Mouse (Mus musculus) cerebellum, adult 8-10 months (tissue): ENCODE data around the gene Rab31.

Experiments
- DNase-seq: peaks from one replicate; pipeline ENCODE4 v3.0.0; 2022

Rab31 gene

DNA sequence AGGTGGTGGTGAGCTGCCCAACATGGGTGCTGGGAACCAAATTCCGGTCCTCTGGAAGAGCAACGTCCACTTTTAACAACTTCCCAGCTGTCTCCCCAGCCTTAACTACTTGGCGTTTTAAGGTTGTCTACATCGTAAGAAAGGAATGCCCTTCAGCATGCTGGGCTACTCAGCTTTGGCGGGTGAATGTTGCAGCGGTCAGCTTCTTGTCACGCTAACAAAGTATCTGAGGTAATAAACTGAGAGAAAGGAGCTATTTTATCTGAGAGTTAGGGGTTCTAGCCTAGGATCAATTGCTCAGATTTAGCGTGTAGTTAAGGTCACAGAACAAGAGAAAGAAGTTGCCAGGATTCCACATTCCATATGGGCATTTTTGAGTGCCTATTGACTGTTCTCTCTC, 71.2 kb downstream of the Rab31 start:
- no peak for DNase-seq

DNA sequence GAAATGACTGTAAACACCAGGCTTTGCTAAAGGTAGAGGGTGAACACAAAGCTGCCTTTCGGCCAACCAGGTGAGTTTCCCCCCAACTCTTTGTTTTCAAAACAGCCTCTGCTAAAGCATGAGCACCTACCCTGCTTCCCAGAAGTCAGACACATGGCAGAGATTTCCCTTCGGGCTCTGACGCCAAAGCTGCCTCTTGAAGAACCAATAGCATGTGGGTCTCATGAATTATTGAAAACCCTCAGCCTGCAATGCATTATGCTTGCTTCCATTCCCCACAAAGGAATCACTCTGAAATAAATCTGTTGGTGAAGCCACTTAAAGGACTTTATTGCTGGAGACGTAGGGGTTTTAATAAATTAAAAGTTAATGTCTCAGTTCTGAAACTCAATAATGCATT, 72.5 kb downstream of the Rab31 start:
- DNase-seq, result no peak

DNA sequence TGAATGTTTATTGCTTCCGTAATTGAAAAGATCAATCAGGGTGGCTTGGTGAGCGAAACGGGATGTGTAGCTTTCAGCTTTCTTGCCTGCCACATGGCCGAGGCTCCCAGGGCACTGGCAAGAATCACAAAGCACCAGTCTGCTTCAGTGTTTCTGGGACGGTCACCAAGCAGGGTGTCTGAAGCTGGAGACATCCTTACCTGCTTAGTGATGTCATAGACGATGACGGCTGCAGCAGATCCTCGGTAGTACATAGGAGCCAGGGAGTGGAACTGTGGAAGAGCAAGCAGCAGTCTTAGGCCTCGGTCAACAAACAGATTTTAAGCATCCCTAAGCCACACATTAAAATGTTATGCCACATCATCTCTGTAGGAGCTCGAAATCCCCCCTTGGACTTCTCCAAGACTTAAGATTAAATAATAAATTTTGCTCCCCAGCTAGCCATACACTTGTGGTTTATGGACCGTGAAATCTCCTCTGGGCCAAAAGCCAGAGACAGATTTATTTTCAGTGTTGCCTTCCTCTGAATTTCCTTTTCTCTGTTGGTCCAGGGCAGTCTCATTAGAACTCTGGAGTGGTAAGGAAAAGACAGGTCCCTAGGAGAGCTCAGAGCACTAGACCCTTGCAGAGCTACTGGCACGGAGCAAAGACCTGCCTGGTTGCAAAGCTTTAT, 74.6 kb downstream of the Rab31 start:
- DNase-seq, result peak; percentile 39

DNA sequence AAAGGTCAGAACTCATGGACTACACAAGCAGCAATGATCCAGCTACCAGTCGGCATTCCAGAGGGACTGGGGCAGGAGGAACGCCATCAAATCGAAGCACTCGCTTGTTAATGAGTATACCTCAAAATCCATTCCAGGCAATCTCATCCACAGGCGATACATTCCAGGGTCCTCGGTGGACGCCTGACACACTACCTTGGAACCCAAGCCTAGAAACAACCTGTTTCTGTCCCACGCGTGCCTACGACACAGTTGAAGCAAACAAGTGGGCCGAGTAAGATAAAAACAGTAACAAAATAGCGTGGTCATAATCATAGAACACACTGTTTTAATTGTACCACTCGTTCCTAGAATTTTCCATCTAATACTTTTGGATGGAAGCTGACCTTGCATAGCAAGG, 75.6 kb downstream of the Rab31 start:
- DNase-seq, result no peak

DNA sequence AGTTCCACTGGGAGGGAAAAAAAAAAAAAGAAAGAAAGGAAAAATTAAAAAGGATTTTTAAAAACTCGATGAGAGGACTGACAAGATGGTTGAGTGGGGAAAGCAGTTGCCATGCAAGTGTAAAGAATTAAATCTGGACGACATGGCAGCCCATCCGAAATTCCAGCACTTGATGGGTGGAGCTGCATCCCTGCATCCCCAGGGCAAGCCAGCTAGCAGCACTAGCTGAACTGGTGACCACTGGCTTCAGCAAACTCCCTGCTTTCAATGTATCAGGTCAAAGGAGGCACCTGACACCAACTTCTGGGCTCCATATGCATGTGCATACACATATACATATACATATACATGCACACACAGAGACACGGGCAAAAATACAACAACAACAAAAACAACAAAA, 80.3 kb downstream of the Rab31 start:
- DNase-seq, result no peak

DNA sequence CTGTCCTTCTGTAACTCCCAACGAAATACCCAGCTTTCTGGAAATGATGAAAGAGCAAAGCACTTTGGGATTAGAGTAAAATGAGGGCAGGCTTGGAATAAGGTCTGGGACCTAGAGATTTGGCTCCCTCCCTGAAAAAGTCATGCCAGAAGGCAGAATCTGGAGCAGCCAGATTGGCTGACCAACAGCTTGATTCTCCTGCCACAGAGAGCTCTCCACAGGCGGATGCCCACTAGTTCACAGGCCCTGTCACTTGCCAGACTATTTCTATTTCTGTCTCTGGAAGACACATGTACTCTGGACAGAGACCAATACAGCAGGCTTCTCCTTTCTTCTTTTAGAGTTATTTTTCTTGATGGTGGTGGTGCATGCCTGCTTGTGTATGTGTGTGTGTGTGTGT, 88.8 kb downstream of the Rab31 start:
- peak; percentile 83 for DNase-seq

DNA sequence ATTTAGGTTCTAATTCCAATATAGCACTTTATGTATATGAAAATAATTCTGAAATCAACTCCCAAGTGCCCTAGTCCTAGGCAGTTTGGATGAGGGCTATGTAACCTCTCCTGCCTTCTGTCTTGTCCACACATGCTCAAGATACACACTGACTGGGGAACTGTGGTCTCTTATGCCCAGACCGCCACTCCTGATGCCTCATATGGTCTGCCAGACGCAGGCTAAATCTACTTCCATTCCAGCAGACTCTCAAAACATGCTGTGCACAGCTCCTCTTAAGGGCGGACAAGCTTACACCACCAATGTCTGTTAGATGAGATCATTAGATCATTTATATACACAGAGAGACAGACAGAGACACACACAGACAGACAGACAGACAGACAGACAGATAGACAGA, 89.2 kb downstream of the Rab31 start:
- DNase-seq, result peak; percentile 26

DNA sequence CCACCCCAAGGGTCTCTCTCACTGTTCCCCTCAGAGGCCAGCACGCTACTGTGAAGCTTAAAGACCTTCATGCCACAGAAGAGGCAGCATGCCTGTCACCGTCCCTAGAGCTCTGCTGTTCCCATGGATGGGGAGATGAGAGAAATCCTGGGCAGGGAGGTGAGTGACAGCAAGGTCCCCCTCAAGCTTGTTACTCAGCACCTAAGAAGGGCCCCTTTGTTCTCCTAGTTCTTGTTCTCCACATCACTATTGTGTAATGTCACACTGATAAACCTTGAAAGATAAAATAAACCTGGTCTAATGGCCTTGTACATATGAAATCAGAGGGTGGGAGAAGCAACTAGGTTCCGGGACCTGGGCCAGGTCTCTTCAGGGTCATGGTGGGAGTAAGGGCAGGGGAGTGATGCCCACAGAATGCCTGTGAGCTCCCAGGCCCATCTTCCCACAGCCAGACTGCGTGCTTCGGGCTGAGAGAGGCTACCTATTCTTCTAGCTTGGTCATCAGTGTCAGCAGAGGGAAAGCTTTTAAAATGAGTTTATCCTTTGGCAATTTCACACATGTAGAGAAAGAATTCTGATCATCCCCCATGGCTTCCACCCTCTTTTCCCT, 90.4 kb downstream of the Rab31 start:
- no peak for DNase-seq

DNA sequence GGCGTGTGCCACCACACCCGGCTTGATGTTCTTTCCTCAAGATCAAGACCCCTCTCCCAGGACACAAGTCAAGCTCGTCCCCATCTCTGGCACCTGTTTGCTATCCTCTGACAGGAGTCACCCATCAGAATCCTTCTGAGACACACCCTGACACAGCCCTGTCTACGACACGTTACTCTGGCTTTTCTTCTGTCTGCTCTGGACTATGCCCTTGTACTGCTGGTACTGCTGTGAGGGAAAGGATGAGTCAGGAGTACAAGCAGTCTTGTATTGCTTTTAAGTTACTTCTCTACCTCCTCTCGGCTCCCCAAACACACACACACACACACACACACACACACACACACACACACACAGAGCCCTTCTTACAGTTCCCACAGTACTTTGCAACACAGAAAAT, 91.0 kb downstream of the Rab31 start:
- DNase-seq, result no peak

DNA sequence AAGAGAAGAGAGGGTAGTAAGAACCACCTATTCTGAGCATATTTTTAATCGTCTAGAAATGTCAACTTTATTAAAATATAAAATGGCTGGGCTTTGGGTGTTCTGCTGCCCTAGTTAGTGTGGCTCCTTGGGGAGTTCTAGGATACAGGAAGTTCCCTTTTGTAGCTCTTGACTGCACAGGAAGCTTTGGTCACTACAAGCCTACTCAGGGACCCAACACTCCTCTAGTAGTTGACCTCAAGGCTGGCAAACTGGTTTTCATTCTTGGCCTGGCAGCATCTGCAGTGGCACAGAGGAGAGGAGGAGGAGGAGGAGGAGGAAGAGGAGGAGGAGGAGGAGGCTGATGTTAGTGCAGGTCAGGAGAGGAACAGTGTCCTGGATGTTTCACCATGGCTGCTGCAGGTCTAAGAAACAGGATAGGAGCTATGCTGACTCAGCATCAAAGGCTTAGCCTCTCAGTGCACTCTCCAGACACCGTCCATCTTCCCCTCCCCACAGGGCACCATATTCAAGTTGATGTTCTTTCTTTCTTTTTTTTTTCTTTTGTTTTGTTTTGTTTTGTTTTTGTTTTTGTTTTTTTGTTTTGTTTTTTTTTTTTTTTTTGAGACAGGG, 91.6 kb downstream of the Rab31 start:
- no peak for DNase-seq

DNA sequence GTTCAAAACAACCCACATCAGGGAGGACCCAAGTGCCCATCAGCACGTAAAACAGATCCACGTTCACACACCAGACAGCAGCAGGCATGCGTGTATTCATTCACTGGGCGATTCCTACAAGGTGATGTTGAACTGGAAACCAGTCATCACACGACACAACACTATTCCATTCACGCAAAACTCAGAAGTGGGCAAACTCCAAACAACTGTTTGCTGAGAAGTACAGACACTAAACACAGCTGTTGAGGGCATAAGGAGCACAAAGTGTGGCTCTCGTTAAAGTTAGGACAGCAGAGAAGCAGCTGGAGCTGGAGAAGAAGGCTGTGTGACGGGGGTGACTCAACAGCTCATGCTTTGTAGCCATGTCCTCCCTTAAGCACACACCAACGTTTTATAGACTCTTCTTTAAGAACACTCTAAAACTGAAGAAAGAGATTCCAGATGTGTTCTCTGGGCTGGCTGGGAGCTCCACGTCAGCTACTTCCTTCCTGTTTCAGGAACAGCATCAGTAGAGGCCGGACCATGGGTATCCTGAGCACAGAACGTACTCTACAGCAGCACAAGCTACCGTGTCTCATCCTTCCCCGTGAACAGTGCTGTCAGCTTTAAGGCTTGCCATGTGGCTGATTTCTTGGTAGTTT, 92.6 kb downstream of the Rab31 start:
- DNase-seq, result no peak

DNA sequence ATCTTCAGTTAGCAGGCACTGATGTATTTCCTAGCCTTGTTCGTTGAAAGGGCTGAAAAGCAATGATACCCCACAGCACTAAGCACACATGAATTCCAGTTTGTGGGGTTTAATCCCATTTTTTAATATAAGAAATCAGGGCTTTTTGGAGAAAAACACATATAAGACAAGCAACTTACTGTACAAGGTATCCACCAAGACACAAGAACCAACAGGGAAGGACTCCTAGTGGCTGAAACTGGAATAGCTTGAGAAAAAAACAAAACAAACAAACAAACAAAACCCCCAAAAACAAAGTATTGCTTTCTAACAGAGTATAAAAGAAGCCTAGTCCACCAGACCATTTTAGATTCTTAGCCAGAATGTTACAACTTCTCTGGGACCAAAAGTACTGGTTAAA, 94.8 kb downstream of the Rab31 start:
- DNase-seq, result no peak

DNA sequence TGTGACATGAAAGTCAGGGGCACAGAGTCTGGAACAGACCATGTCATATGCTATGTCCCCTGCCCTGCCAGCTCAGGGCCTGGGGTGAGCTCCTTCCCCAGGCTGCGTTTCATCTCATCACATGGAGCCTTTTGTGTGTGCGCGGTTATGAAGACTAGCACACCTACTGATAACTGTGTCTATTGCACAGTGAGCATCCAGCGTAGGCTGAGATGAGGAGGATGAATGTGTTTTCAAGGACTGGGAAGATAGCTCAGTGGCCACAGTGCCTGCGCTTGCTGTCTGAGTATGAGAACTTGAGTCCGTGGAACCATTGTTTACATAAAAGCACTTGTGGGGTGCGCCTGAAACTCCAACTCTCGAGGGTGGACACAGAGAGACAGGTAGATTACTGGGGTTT, 96.0 kb downstream of the Rab31 start:
- no peak for DNase-seq

DNA sequence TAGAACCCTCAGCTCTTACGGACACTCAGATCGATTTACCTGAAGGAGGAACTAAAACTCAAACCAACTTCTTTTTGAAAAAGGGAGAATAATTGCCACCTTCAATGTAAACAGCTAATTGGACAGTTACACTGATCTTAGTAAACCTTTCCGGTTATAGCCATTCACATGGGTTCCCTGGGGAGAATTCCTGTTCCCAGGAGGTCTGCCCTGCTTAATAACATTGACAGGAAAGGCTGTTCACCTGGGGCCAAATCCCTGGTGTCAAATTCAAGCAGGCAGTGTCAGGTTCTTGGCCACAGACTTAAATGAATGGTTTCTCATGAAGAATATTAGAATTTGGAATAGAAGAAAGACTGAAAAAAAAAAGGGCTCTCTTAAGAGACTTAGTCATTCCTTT, 96.6 kb downstream of the Rab31 start:
- no peak for DNase-seq

DNA sequence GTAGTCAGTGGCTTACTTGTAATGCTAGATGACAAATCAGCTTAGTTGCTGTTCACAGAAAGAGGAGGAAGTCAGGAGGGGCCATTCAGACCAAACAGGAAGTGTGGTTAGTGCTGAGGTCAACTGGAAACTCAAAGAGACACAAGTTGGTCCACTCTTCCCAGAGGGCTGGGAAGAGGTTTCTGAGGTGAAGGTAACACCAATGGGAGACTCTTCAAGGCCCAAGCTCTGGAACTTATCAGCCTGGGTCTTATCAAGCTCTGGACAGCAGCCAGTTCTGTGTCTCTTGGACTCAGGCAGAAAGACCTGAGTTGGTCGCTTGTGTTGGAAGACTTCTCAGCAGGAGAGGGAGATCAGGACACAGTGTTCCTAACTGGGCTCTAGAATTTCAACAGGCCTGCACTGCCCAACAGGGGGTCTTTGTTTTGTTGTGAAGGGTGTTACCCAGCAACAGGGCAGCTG, 97.8 kb downstream of the Rab31 start:
- DNase-seq, result no peak

DNA sequence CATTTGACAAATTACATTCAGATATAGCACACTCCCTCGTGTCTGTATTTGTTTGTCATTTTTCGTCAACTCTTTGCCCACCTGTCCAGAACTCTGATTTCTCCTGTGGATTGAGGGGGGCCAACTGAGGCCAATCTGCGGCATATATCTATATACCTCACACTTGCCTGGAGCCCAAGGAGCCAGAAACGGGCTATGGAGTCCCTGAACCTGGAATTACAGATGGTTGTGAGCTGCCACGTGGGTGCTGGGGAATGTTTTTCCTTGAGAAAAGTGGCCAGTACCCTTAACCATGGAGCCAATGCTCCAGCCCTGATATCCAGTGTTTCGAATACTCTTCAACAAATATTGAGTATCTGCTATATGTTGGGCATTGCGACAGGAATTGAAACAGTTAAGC, 99.6 kb downstream of the Rab31 start:
- no peak for DNase-seq

DNA sequence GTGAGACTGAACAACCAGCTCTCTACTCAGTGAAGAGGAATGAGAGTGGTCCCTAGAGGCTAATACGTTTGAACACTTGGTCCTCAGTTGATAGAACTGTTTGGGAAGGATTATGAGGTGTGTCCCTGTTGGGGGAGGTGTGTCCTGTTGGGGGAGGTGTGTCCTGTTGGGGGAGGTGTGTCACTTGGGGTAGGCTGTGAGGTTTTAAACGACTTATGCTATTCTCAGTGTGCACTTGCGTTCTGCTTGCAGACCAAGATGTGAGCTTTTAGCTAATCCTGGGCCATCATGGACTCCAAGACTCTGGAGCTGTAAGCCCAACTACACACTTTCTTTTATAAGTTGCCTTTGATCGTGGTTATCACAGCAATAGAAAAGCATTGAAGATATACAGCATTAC, 103.5 kb downstream of the Rab31 start:
- no peak for DNase-seq

DNA sequence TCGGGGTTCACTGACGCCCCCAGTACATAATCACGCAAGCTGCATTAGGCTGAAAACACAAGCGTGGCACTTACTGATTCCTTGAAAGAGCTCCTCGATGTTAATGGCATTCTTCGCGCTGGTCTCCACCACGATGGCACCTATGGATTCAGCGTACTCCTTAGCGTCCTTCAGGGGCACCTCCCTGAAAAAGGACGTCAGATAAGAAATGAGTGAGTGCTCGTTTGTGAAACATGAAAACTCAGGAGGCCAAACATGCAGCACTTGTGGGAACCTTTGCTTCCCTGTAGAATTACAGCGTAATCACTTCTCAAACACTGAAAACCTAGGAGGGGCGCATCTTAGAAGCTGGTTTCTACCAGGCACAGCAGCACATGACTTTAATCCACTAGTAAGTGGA, 104.8 kb downstream of the Rab31 start:
- no peak for DNase-seq

DNA sequence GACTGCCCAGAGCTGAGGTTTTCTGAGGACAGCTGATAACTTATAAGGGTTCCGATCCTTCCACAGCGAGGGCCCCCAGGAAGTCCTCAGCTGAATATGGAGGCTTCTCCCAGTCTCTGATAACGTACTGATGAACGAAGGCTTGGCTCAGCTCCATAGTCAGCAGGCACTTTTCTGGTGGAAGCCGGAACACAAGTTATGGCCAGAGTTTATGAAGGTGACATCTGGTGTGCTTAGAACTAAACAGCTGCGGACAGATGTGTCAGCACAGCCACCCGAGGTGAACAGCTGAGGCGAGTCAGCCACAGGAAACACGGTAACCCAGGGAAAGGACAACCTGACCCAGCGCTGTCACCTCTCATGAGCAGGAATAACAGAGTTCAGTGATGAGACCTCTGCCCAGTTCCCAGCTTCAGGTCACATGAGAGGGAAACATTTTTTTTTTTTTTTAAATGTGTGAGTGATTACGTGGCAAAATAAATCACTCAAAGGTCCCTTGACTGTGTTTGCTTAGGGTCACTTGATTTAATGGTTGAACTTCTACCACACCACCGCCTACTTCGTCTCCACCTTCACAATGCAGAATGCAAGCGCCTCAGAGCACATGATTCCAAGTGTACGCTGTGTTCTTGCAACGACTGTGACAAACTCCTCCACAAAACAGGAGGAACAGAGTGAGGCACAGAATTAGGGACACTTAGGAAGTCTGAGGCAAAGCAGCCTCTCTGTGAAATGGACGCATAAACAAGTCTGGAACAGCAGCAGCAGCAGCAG, 106.0 kb downstream of the Rab31 start:
- no peak for DNase-seq

DNA sequence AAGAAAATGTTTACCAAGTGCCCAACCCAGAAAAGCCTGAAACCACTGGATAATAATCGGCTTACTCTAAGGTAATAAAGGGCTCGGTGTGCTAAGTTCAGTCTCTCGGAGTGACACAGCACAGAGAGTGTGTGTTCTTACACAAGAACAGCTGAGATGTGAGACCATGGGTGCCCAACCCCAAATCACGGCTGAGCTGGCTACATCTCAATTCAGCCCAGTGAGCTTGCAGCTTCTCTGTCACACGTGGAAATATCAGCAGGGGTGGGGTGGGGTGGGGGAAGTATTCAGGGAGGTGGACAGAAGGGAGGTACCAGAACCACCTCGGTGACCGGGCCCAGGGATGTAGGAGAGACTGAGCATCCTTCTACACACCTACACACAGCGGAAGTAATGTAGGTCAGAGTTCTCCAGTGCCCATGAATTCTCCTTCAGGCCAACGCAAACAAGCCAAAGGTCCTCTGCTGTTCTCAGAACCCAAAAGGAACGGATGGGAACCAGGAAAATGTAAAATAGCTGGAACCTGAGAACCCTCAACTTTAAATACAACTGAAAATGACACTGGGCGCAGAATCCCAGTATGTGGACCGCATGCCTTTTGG, 106.7 kb downstream of the Rab31 start:
- DNase-seq, result no peak

DNA sequence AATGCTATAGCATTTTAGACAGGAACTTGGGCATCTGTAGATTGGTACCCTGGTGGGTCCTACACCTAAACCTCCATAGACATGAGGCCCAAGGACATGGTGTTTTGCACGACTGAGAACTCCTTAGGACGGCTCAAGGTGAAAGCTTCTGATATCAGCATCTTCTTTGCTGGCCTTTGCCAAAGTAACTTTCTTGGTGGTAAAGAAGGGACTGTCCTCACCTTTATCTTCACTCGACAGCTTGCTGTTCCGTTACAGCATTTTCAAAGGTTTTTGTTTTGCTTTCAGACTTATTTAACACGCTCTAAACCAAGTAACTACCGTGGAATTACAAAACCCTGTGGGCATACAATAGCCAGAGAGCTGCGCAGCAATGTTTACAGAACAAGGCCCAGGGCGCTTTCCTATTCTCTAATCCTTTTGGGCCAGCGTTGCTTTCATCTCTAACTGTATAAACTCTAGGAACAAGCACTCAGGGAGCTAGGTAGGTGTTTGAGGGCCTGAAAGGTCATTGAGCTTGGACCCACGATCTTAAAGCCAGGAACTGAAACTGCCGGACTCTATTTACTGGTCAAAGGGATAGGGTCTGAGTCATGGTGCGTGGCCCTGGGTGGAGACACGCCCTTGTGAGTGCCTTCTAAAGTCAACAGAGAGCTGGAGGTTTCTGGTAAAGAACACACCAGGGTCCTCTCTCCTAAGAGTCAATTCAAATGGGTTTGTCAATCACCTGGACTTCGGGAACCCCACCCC, 109.0 kb downstream of the Rab31 start:
- DNase-seq, result no peak

DNA sequence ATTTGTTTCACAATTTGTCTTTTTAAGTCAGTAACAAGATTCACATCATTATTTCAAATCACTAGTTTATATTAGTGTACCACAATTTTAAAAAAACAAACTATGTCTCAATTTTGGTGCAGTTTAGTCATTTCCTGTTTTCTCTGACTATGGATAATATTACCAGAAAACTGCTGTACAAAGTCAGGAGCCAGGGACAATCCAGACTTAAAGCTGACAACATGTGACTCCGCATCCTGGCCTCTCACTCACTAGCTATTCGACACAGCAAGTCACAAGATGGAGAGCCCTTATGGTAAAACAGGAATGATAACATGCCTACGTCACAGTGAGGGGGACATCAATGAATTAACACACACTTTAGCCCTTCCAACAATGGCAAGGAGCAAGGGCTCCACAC, 109.9 kb downstream of the Rab31 start:
- DNase-seq, result no peak
